Mouse (Mus musculus) CH12.LX (cell line): ENCODE measurements at regions not wholly inside any gene's neighbourhood (a gene's known extent, or its start where the extent isn't known, plus 50 kb on each side); places are given as distances from the start of the nearest gene placed in this dataset.

Experiments used
- CTCF ChIP-seq, 2 experiments: IDR thresholded peaks in 1 of 2; conservative IDR thresholded peaks in 1 of 2; 2 replicates each; pipeline ENCODE4 v1.5.1; 2011 to 2012; ENCODE audit warnings: low read depth in 2 of 2, low read length in 2 of 2, improper control_type of control experiment in 1 of 2, inconsistent platforms in 1 of 2, mild to moderate bottlenecking in 1 of 2, moderate library complexity in 1 of 2
- GABPA ChIP-seq: IDR thresholded peaks from 2 replicates; pipeline ENCODE4 v1.6.1; 2012; ENCODE audit warnings: low read depth, low read length, improper control_type of control experiment, inconsistent platforms; ENCODE audit not compliant: insufficient replicate concordance
- MAX ChIP-seq: IDR thresholded peaks from 2 replicates; pipeline ENCODE4 v1.6.1; 2011; ENCODE audit warnings: low read length, improper control_type of control experiment
- POLR2A ChIP-seq: IDR thresholded peaks from 2 replicates; pipeline ENCODE4 v1.6.1; 2011; ENCODE audit warnings: low read depth, mild to moderate bottlenecking, improper control_type of control experiment, low read length
- RAD21 ChIP-seq: IDR thresholded peaks from 2 replicates; pipeline ENCODE4 v1.6.1; 2011; ENCODE audit warnings: low read depth, mild to moderate bottlenecking, low read length, improper control_type of control experiment, moderate library complexity
- ZC3H11A ChIP-seq: IDR thresholded peaks from 2 replicates; pipeline ENCODE4 v1.6.1; 2012; ENCODE audit warnings: low read depth, mild to moderate bottlenecking, inconsistent platforms, low read length, improper control_type of control experiment

- TF ChIP-seq CTCF (conservative IDR thresholded peaks at IDR 0.05 in 1 of 2, IDR thresholded peaks at IDR 0.05 in 1 of 2; ENCODE audit: low read depth in 2 of 2, low read length in 2 of 2) (no peak), POLR2A (no peak), RAD21 (no peak), ZC3H11A (no peak), GABPA (no peak), MAX (no peak)
Measured at GRCm38 (mm10) chr9:97170836-97171235, 59.9 kb upstream of the Slc25a36 start.
